Mouse (Mus musculus) CH12.LX (cell line): Measurements from ENCODE around the gene Xkr7.

Experiments
- CHD1 ChIP-seq: IDR thresholded peaks from 2 replicates; pipeline ENCODE4 v1.6.1; 2012; ENCODE audit warnings: low read depth, low read length, improper control_type of control experiment, inconsistent platforms
- CTCF ChIP-seq, 2 experiments: IDR thresholded peaks in 1 of 2; conservative IDR thresholded peaks in 1 of 2; 2 replicates each; pipeline ENCODE4 v1.5.1; 2011 to 2012; ENCODE audit warnings: low read depth in 2 of 2, low read length in 2 of 2, improper control_type of control experiment in 1 of 2, inconsistent platforms in 1 of 2, mild to moderate bottlenecking in 1 of 2, moderate library complexity in 1 of 2
- EP300 ChIP-seq: IDR thresholded peaks from 2 replicates; pipeline ENCODE4 v1.6.1; 2011; ENCODE audit warnings: low read length, improper control_type of control experiment
- KAT2A ChIP-seq: IDR thresholded peaks from 2 replicates; pipeline ENCODE4 v1.6.1; 2012; ENCODE audit warnings: low read length, improper control_type of control experiment, inconsistent platforms; ENCODE audit not compliant: insufficient replicate concordance
- MAFK ChIP-seq: IDR thresholded peaks from 2 replicates; pipeline ENCODE4 v1.6.1; 2011; ENCODE audit warnings: low read length, improper control_type of control experiment; ENCODE audit not compliant: insufficient replicate concordance
- MAX ChIP-seq: IDR thresholded peaks from 2 replicates; pipeline ENCODE4 v1.6.1; 2011; ENCODE audit warnings: low read length, improper control_type of control experiment
- POLR2A ChIP-seq: IDR thresholded peaks from 2 replicates; pipeline ENCODE4 v1.6.1; 2011; ENCODE audit warnings: low read depth, mild to moderate bottlenecking, improper control_type of control experiment, low read length
- POLR2AphosphoS2 ChIP-seq: IDR thresholded peaks from 2 replicates; pipeline ENCODE4 v1.6.1; 2011; ENCODE audit warnings: low read depth, low read length, improper control_type of control experiment

GRCm38 (mm10) chr2:153045884-153046299 lies 14.2 kb downstream of the Xkr7 start:
- no peak for TF ChIP-seq KAT2A
- no peak for TF ChIP-seq CHD1
- TF ChIP-seq POLR2AphosphoS2, result no peak
- TF ChIP-seq POLR2A, result no peak
- TF ChIP-seq CTCF (conservative IDR thresholded peaks at IDR 0.05 in 1 of 2, IDR thresholded peaks at IDR 0.05 in 1 of 2; ENCODE audit: low read depth in 2 of 2, low read length in 2 of 2), result no peak
- TF ChIP-seq EP300, result no peak
- no peak for TF ChIP-seq MAFK
- no peak for TF ChIP-seq MAX
